Mouse (Mus musculus): ENCODE data around the gene Hist2h3c1.
"Not testable (repeated sequence)": the region's sequence is repeated elsewhere in the genome, so short reads cannot be mapped to it uniquely, and the experiment has no call there.

Gene Hist2h3c1

GRCm38 (mm10) chr3:96246427-96246856, at the start of gene Hist2h3c1:
Hist2h3c1 (plus strand) TSS chr3:96246685.
- not testable (repeated sequence) for DNase-seq (ENCODE audit: low spot score)

- peak; percentile 71 for DNase-seq (ENCODE audit: low spot score)
Measured at GRCm38 (mm10) chr3:96197129-96197749, 49.2 kb upstream of the Hist2h3c1 start.

GRCm38 (mm10) chr3:96198181-96198580, 48.3 kb upstream of the Hist2h3c1 start:
- no peak for DNase-seq (ENCODE audit: low spot score)

GRCm38 (mm10) chr3:96198601-96199251, 47.8 kb upstream of the Hist2h3c1 start:
- not testable (repeated sequence) for DNase-seq (ENCODE audit: low spot score)

GRCm38 (mm10) chr3:96199731-96200130, 46.8 kb upstream of the Hist2h3c1 start:
- no peak for DNase-seq (ENCODE audit: low spot score)

GRCm38 (mm10) chr3:96207819-96208218, 38.7 kb upstream of the Hist2h3c1 start:
- DNase-seq (ENCODE audit: low spot score), result no peak

- no peak for DNase-seq (ENCODE audit: low spot score)
Measured at GRCm38 (mm10) chr3:96209242-96209641, 37.2 kb upstream of the Hist2h3c1 start.

GRCm38 (mm10) chr3:96219191-96219641, 27.3 kb upstream of the Hist2h3c1 start:
- no peak for DNase-seq (ENCODE audit: low spot score)

GRCm38 (mm10) chr3:96219661-96220130, 26.8 kb upstream of the Hist2h3c1 start, which contains the start of the genes Bola1 and Hist2h2ab:
Bola1 (minus strand) TSS chr3:96219709.
Hist2h2ab (plus strand) TSS chr3:96219865.
- DNase-seq (ENCODE audit: low spot score), result peak; percentile 63

GRCm38 (mm10) chr3:96220131-96220764, 26.2 kb upstream of the Hist2h3c1 start:
- DNase-seq (ENCODE audit: low spot score), result peak; percentile 35

GRCm38 (mm10) chr3:96220765-96221639, 25.5 kb upstream of the Hist2h3c1 start, which contains the start of the genes Hist2h2ac and Hist2h2be:
Hist2h2ac (minus strand) TSS chr3:96220880.
Hist2h2be (plus strand) TSS chr3:96221119.
- DNase-seq (ENCODE audit: low spot score), result peak; percentile 79

GRCm38 (mm10) chr3:96221640-96222038, 24.8 kb upstream of the Hist2h3c1 start:
- no peak for DNase-seq (ENCODE audit: low spot score)

GRCm38 (mm10) chr3:96222774-96223173, 23.7 kb upstream of the Hist2h3c1 start:
- DNase-seq (ENCODE audit: low spot score), result no peak

GRCm38 (mm10) chr3:96225421-96225820, 21.1 kb upstream of the Hist2h3c1 start:
- no peak for DNase-seq (ENCODE audit: low spot score)

GRCm38 (mm10) chr3:96226695-96227648, 19.5 kb upstream of the Hist2h3c1 start:
- DNase-seq (ENCODE audit: low spot score), result no peak

GRCm38 (mm10) chr3:96228828-96229227, 17.7 kb upstream of the Hist2h3c1 start:
- DNase-seq (ENCODE audit: low spot score), result no peak

- DNase-seq (ENCODE audit: low spot score), result no peak
Measured at GRCm38 (mm10) chr3:96230404-96230803, 16.1 kb upstream of the Hist2h3c1 start.

- DNase-seq (ENCODE audit: low spot score), result no peak
Measured at GRCm38 (mm10) chr3:96230910-96231757, 15.4 kb upstream of the Hist2h3c1 start.

GRCm38 (mm10) chr3:96231758-96232120, 14.7 kb upstream of the Hist2h3c1 start:
- no peak for DNase-seq (ENCODE audit: low spot score)

GRCm38 (mm10) chr3:96234914-96235313, 11.6 kb upstream of the Hist2h3c1 start:
- DNase-seq (ENCODE audit: low spot score), result no peak

All from ovary, postnatal 14 days (tissue).